Mouse (Mus musculus) stomach, embryonic 16.5 days (tissue): ENCODE measurements around the gene Tulp1. TPM values are rescaled to one million over a fixed set of nuclear protein-coding genes. Genes with fewer than 3 reads are reported as not detected.

Experiments used
- ATAC-seq: fragments of 200-750 bp; cut with Nextera tagmentation; 2 replicates; pipeline ENCODE4 v1.8.0; 2017; ENCODE audit warnings: moderate number of reproducible peaks, moderate TSS enrichment; ENCODE audit not compliant: insufficient read depth, low FRiP score
- H3K27ac ChIP-seq: fragments of 300-500 bp; sonication (generic); 2 replicates; pipeline ENCODE4 v1.5.1; 2014; ENCODE audit warnings: low read length
- H3K27me3 ChIP-seq: fragments of 300-500 bp; sonication (generic); 2 replicates; pipeline ENCODE4 v1.6.1; 2014; ENCODE audit warnings: low read length, control low read depth, mixed read lengths; ENCODE audit not compliant: control insufficient read depth, insufficient read depth
- H3K36me3 ChIP-seq: fragments of 300-500 bp; sonication (generic); 2 replicates; pipeline ENCODE4 v1.6.1; 2014; ENCODE audit warnings: low read length; ENCODE audit not compliant: control insufficient read depth, insufficient read depth
- H3K4me1 ChIP-seq: fragments of 300-500 bp; sonication (generic); 2 replicates; pipeline ENCODE4 v1.6.1; 2014; ENCODE audit warnings: low read length, control low read depth, mixed read lengths; ENCODE audit not compliant: control insufficient read depth, insufficient read depth
- H3K4me2 ChIP-seq: fragments of 300-500 bp; sonication (generic); 2 replicates; pipeline ENCODE4 v1.6.1; 2014; ENCODE audit warnings: low read depth, low read length, mixed read lengths
- H3K4me3 ChIP-seq: fragments of 300-500 bp; sonication (generic); replicated peaks from 2 replicates; pipeline ENCODE4 v1.5.1; 2014; ENCODE audit warnings: mild to moderate bottlenecking, low read length
- H3K9ac ChIP-seq: fragments of 300-500 bp; sonication (generic); 2 replicates; pipeline ENCODE4 v1.6.1; 2014; ENCODE audit warnings: low read length
- H3K9me3 ChIP-seq: fragments of 300-500 bp; sonication (generic); replicated peaks from 2 replicates; pipeline ENCODE4 v1.6.1; 2016; ENCODE audit warnings: low read length, control low read depth; ENCODE audit not compliant: control insufficient read depth
- WGBS: fragments of 180-500 bp; shearing (Covaris S2); extraction: QIAGEN DNeasy Blood & Tissue Kit; methylation state at CpG from one replicate; pipeline ENCODE4 v1.1.7; 2014; 5-methylcytosine and 5-hydroxymethylcytosine counted together
- polyA plus RNA-seq: library from polyadenylated mRNA; unstranded; fragments of >200 nt; fragmentation: Nextera tagmentation; extraction: Ambion mirVana; gene quantifications from 2 replicates; pipeline ENCODE4 v1.2.1, GENCODE M21; 2015

Gene Tulp1
- polyA plus RNA-seq, 1 experiment from 2014 or later, result 5.4 TPM

GRCm38 (mm10) chr17:28348211-28348610, 16.8 kb downstream of the Tulp1 start:
- H3K4me1 ChIP-seq, result peaks cover 67% of the 10 kb centered on the region
- 38% methylated on average over 6 of the region's 6 CpGs for WGBS
- no peak for ATAC-seq

GRCm38 (mm10) chr17:28347327-28347726, 17.7 kb downstream of the Tulp1 start:
- WGBS, result 69% methylated on average over 10 of the region's 10 CpGs
- H3K9ac ChIP-seq, result peak overlapping the region; percentile 28; the same call in 1 of the 2 replicates
- H3K4me3 ChIP-seq, result 0 out of 2 replicates have a peak overlapping the region, but pooled peaks have one; percentile 4
- peaks cover 71% of the 10 kb centered on the region for H3K4me1 ChIP-seq
- ATAC-seq, result no peak
- H3K9me3 ChIP-seq, result no peaks in the 10 kb centered on the region
- no peaks in the 10 kb centered on the region for H3K27me3 ChIP-seq
- H3K27ac ChIP-seq, result peak overlapping the region; percentile 61; the same call in 1 of the 2 replicates
- peak overlapping the region; percentile 70; the same call in 1 of the 2 replicates for H3K4me2 ChIP-seq
- H3K36me3 ChIP-seq, result no peaks in the 10 kb centered on the region

More at GRCm38 (mm10) chr17:28348211-28348610, 16.8 kb downstream of the Tulp1 start:
- no peaks in the 10 kb centered on the region for H3K36me3 ChIP-seq
- H3K9ac ChIP-seq, result peak overlapping the region; percentile 91
- no peaks in the 10 kb centered on the region for H3K27me3 ChIP-seq
- no peaks in the 10 kb centered on the region for H3K9me3 ChIP-seq
- H3K27ac ChIP-seq, result peak overlapping the region; percentile 99
- H3K4me2 ChIP-seq, result peak overlapping the region; percentile 70
- peak overlapping the region; percentile 89 for H3K4me3 ChIP-seq

GRCm38 (mm10) chr17:28345882-28346281, 19.1 kb downstream of the Tulp1 start:
- 5% methylated on average over 10 of the region's 10 CpGs for WGBS
- H3K4me1 ChIP-seq, result peaks cover 76% of the 10 kb centered on the region
- no peaks in the 10 kb centered on the region for H3K36me3 ChIP-seq
- no peaks in the 10 kb centered on the region for H3K27me3 ChIP-seq
- H3K4me3 ChIP-seq, result peak overlapping the region; percentile 34
- no peaks in the 10 kb centered on the region for H3K9me3 ChIP-seq
- H3K4me2 ChIP-seq, result peak overlapping the region; percentile 60
- H3K9ac ChIP-seq, result peak overlapping the region; percentile 71
- H3K27ac ChIP-seq, result peak overlapping the region; percentile 99
- ATAC-seq, result peak; percentile 27

GRCm38 (mm10) chr17:28345271-28345721, 19.7 kb downstream of the Tulp1 start:
- Histone ChIP-seq H3K4me1 (peaks cover 82% of the 10 kb centered on the region), H3K27me3 (no peaks in the 10 kb centered on the region), H3K4me2 (peak overlapping the region; percentile 60), H3K4me3 (peak overlapping the region; percentile 34), H3K9me3 (no peaks in the 10 kb centered on the region), H3K36me3 (no peaks in the 10 kb centered on the region), H3K27ac (peak overlapping the region; percentile 99), H3K9ac (peak overlapping the region; percentile 71)
- peak; percentile 24; the same call in 1 of the 2 replicates for ATAC-seq
- 4% methylated on average over 8 of the region's 8 CpGs for WGBS

GRCm38 (mm10) chr17:28344670-28345069, 20.4 kb downstream of the Tulp1 start:
- peak overlapping the region; percentile 60 for H3K4me2 ChIP-seq
- H3K36me3 ChIP-seq, result peaks cover 5% of the 10 kb centered on the region; the same call in 1 of the 2 replicates
- H3K9ac ChIP-seq, result peak overlapping the region; percentile 71
- ATAC-seq, result no peak
- H3K9me3 ChIP-seq, result no peaks in the 10 kb centered on the region
- 49% methylated on average over 3 of the region's 3 CpGs for WGBS
- peak overlapping the region; percentile 99 for H3K27ac ChIP-seq
- H3K27me3 ChIP-seq, result no peaks in the 10 kb centered on the region
- H3K4me3 ChIP-seq, result no peak overlapping the region; the same call in 1 of the 2 replicates
- H3K4me1 ChIP-seq, result peaks cover 88% of the 10 kb centered on the region

GRCm38 (mm10) chr17:28344050-28344607, 20.9 kb downstream of the Tulp1 start:
- Histone ChIP-seq H3K4me1 (peaks cover 89% of the 10 kb centered on the region), H3K36me3 (peaks cover 8% of the 10 kb centered on the region; the same call in 1 of the 2 replicates), H3K27me3 (no peaks in the 10 kb centered on the region), H3K9me3 (no peaks in the 10 kb centered on the region), H3K9ac (peak overlapping the region; percentile 71), H3K27ac (peak overlapping the region; percentile 99), H3K4me3 (no peak overlapping the region), H3K4me2 (peak overlapping the region; percentile 60)
- WGBS, result 22% methylated on average over 4 of the region's 4 CpGs
- peak; percentile 31; the same call in 1 of the 2 replicates for ATAC-seq

GRCm38 (mm10) chr17:28341091-28341490, 23.9 kb downstream of the Tulp1 start:
- Histone ChIP-seq H3K9ac (peak overlapping the region; percentile 65), H3K27me3 (no peaks in the 10 kb centered on the region), H3K4me1 (peaks cover 68% of the 10 kb centered on the region), H3K27ac (peak overlapping the region; percentile 94), H3K4me2 (peak overlapping the region; percentile 51), H3K4me3 (peak overlapping the region; percentile 30), H3K36me3 (peaks cover 8% of the 10 kb centered on the region; the same call in 1 of the 2 replicates), H3K9me3 (no peaks in the 10 kb centered on the region)
- 4% methylated on average over 26 of the region's 26 CpGs for WGBS
- ATAC-seq, result peak; percentile 83

- Histone ChIP-seq H3K27me3 (no peaks in the 10 kb centered on the region), H3K27ac (peak overlapping the region; percentile 94), H3K9ac (peak overlapping the region; percentile 65), H3K4me3 (peak overlapping the region; percentile 16; the same call in 1 of the 2 replicates), H3K4me1 (peaks cover 63% of the 10 kb centered on the region), H3K36me3 (peaks cover 8% of the 10 kb centered on the region; the same call in 1 of the 2 replicates), H3K9me3 (no peaks in the 10 kb centered on the region), H3K4me2 (peak overlapping the region; percentile 51)
- ATAC-seq, result peak; percentile 8; the same call in 1 of the 2 replicates
- 54% methylated on average over 7 of the region's 7 CpGs for WGBS
These were observed 24.4 kb downstream of the Tulp1 start for GRCm38 (mm10) chr17:28340578-28340977.

- no peak for ATAC-seq
- H3K27ac ChIP-seq, result no peak overlapping the region
- peaks cover 11% of the 10 kb centered on the region; the same call in 1 of the 2 replicates for H3K36me3 ChIP-seq
- 84% methylated on average over 7 of the region's 7 CpGs for WGBS
- H3K9me3 ChIP-seq, result no peaks in the 10 kb centered on the region
- no peak overlapping the region for H3K4me2 ChIP-seq
- no peaks in the 10 kb centered on the region for H3K27me3 ChIP-seq
- H3K4me1 ChIP-seq, result peaks cover 64% of the 10 kb centered on the region
- H3K9ac ChIP-seq, result no peak overlapping the region
- no peak overlapping the region for H3K4me3 ChIP-seq
These were observed 27.5 kb downstream of the Tulp1 start for GRCm38 (mm10) chr17:28337547-28337946.
